Mouse (Mus musculus): ENCODE measurements at regions not wholly inside any gene's neighbourhood (a gene's known extent, or its start where the extent isn't known, plus 50 kb on each side); places are given as distances from the start of the nearest gene placed in this dataset.

- no peak for ATAC-seq
- no peak overlapping the region for H3K4me3 ChIP-seq (ENCODE audit: low read depth, low read length)
- no peak overlapping the region for H3K4me2 ChIP-seq (replicated peaks; ENCODE audit: low read depth, low read length)
- no peak overlapping the region for H3K9ac ChIP-seq (replicated peaks; ENCODE audit: low read depth)
- H3K27ac ChIP-seq (ENCODE audit: low read length), result no peak overlapping the region
- no peaks in the 10 kb centered on the region for H3K4me1 ChIP-seq (ENCODE audit: insufficient read depth, low read depth, low read length)
- WGBS, result 56% methylated on average over 17 of the region's 17 CpGs
- TF ChIP-seq EP300 (IDR thresholded peaks at IDR 0.05) (no peak), CTCF (IDR thresholded peaks at IDR 0.05) (no peak)
- DNase-seq (ENCODE audit: low spot score), result no peak
- no peaks in the 10 kb centered on the region for H3K27me3 ChIP-seq (replicated peaks; ENCODE audit: insufficient read depth, low read length)
- no peaks in the 10 kb centered on the region for H3K36me3 ChIP-seq (ENCODE audit: insufficient read depth, low read length)
- no peaks in the 10 kb centered on the region for H3K9me3 ChIP-seq (ENCODE audit: low read length)
Measured at GRCm38 (mm10) chr13:102545845-102546615, 147.3 kb upstream of the Cd180 start.

GRCm38 (mm10) chr13:102548252-102548651 lies 145.1 kb upstream of the Cd180 start:
- Histone ChIP-seq H3K27ac (ENCODE audit: low read length) (no peak overlapping the region), H3K27me3 (replicated peaks; ENCODE audit: insufficient read depth, low read length) (no peaks in the 10 kb centered on the region), H3K9ac (replicated peaks; ENCODE audit: low read depth) (no peak overlapping the region), H3K4me3 (ENCODE audit: low read depth, low read length) (no peak overlapping the region), H3K36me3 (ENCODE audit: insufficient read depth, low read length) (no peaks in the 10 kb centered on the region), H3K9me3 (ENCODE audit: low read length) (no peaks in the 10 kb centered on the region), H3K4me1 (ENCODE audit: insufficient read depth, low read depth, low read length) (no peaks in the 10 kb centered on the region), H3K4me2 (replicated peaks; ENCODE audit: low read depth, low read length) (no peak overlapping the region)
- ATAC-seq (no peak), DNase-seq (ENCODE audit: low spot score) (no peak)
- 61% methylated on average over 6 of the region's 6 CpGs for WGBS
- TF ChIP-seq CTCF (IDR thresholded peaks at IDR 0.05) (no peak), EP300 (IDR thresholded peaks at IDR 0.05) (no peak)

- Histone ChIP-seq H3K4me1 (ENCODE audit: insufficient read depth, low read depth, low read length) (no peaks in the 10 kb centered on the region), H3K9me3 (ENCODE audit: low read length) (no peaks in the 10 kb centered on the region), H3K27ac (ENCODE audit: low read length) (no peak overlapping the region), H3K36me3 (ENCODE audit: insufficient read depth, low read length) (no peaks in the 10 kb centered on the region), H3K9ac (replicated peaks; ENCODE audit: low read depth) (no peak overlapping the region), H3K4me3 (ENCODE audit: low read depth, low read length) (no peak overlapping the region), H3K4me2 (replicated peaks; ENCODE audit: low read depth, low read length) (no peak overlapping the region), H3K27me3 (replicated peaks; ENCODE audit: insufficient read depth, low read length) (no peaks in the 10 kb centered on the region)
- TF ChIP-seq CTCF (IDR thresholded peaks at IDR 0.05) (no peak), EP300 (IDR thresholded peaks at IDR 0.05) (no peak)
- no peak for ATAC-seq
- WGBS, result 78% methylated on average over 3 of the region's 3 CpGs
- no peak for DNase-seq (ENCODE audit: low spot score)
Measured at GRCm38 (mm10) chr13:102566846-102567572, 126.3 kb upstream of the Cd180 start.

- Histone ChIP-seq H3K4me1 (ENCODE audit: insufficient read depth, low read depth, low read length) (no peaks in the 10 kb centered on the region), H3K27me3 (replicated peaks; ENCODE audit: insufficient read depth, low read length) (no peaks in the 10 kb centered on the region), H3K4me2 (replicated peaks; ENCODE audit: low read depth, low read length) (no peak overlapping the region), H3K9me3 (ENCODE audit: low read length) (no peaks in the 10 kb centered on the region), H3K9ac (replicated peaks; ENCODE audit: low read depth) (no peak overlapping the region), H3K36me3 (ENCODE audit: insufficient read depth, low read length) (no peaks in the 10 kb centered on the region), H3K27ac (ENCODE audit: low read length) (no peak overlapping the region), H3K4me3 (ENCODE audit: low read depth, low read length) (no peak overlapping the region)
- TF ChIP-seq EP300 (IDR thresholded peaks at IDR 0.05) (no peak), CTCF (IDR thresholded peaks at IDR 0.05) (no peak)
- no peak for DNase-seq (ENCODE audit: low spot score)
- no peak for ATAC-seq
- 70% methylated on average over 3 of the region's 3 CpGs for WGBS
Measured at GRCm38 (mm10) chr13:102569580-102569979, 123.8 kb upstream of the Cd180 start.

- Histone ChIP-seq H3K9ac (replicated peaks; ENCODE audit: low read depth) (no peak overlapping the region), H3K4me2 (replicated peaks; ENCODE audit: low read depth, low read length) (no peak overlapping the region), H3K27ac (ENCODE audit: low read length) (no peak overlapping the region), H3K36me3 (ENCODE audit: insufficient read depth, low read length) (no peaks in the 10 kb centered on the region), H3K9me3 (ENCODE audit: low read length) (no peaks in the 10 kb centered on the region), H3K4me3 (ENCODE audit: low read depth, low read length) (no peak overlapping the region), H3K27me3 (replicated peaks; ENCODE audit: insufficient read depth, low read length) (no peaks in the 10 kb centered on the region), H3K4me1 (ENCODE audit: insufficient read depth, low read depth, low read length) (no peaks in the 10 kb centered on the region)
- peak; percentile 27; the same call in 1 of the 2 replicates for TF ChIP-seq EP300 (IDR thresholded peaks at IDR 0.05)
- TF ChIP-seq CTCF (IDR thresholded peaks at IDR 0.05), result no peak
- peak; percentile 41 for DNase-seq (ENCODE audit: low spot score)
- 86% methylated on average over 1 of the region's 1 CpGs for WGBS
- ATAC-seq, result no peak
Measured at GRCm38 (mm10) chr13:102570286-102570685, 123.1 kb upstream of the Cd180 start.

GRCm38 (mm10) chr13:102573286-102573921 lies 120.0 kb upstream of the Cd180 start:
- ATAC-seq, result peak; percentile 48
- H3K4me1 ChIP-seq (ENCODE audit: insufficient read depth, low read depth, low read length), result no peaks in the 10 kb centered on the region
- H3K9ac ChIP-seq (replicated peaks; ENCODE audit: low read depth), result no peak overlapping the region

More at GRCm38 (mm10) chr13:102573286-102573921, 120.0 kb upstream of the Cd180 start:
- TF ChIP-seq EP300 (IDR thresholded peaks at IDR 0.05) (no peak), CTCF (IDR thresholded peaks at IDR 0.05) (no peak)
- no peak overlapping the region for H3K4me3 ChIP-seq (ENCODE audit: low read depth, low read length)
- no peak overlapping the region for H3K4me2 ChIP-seq (replicated peaks; ENCODE audit: low read depth, low read length)
- H3K27ac ChIP-seq (ENCODE audit: low read length), result no peak overlapping the region; the same call in 1 of the 2 replicates
- no peaks in the 10 kb centered on the region for H3K9me3 ChIP-seq (ENCODE audit: low read length)
- WGBS, result 75% methylated on average over 5 of the region's 5 CpGs
- no peaks in the 10 kb centered on the region for H3K27me3 ChIP-seq (replicated peaks; ENCODE audit: insufficient read depth, low read length)
- H3K36me3 ChIP-seq (ENCODE audit: insufficient read depth, low read length), result no peaks in the 10 kb centered on the region
- peak; percentile 48 for DNase-seq (ENCODE audit: low spot score)
